Mouse (Mus musculus): ENCODE data around the gene Opn4. TPM values are rescaled to one million over a fixed set of nuclear protein-coding genes. Genes with fewer than 3 reads are reported as not detected.
A peak's percentile ranks its signal among the peaks of the same experiment; 100 is the strongest.

Opn4 gene
- total RNA-seq (2021) = not detected
- long read RNA-seq, experiment 1 = 0 reads
- long read RNA-seq, experiment 2 = 0 reads

GRCm38 (mm10) chr14:34599941-34600340, at the start of gene Opn4:
Opn4 (minus strand) TSS chr14:34600142.
- no peak for DNase-seq (ENCODE audit: low spot score in 2 of 2)

- no peak for DNase-seq (ENCODE audit: low spot score in 2 of 2)
These were observed 48.0 kb upstream of the Opn4 start for GRCm38 (mm10) chr14:34647870-34648475.

- no peak for DNase-seq (ENCODE audit: low spot score in 2 of 2)
These were observed 44.2 kb upstream of the Opn4 start for GRCm38 (mm10) chr14:34644140-34644539.

DNA sequence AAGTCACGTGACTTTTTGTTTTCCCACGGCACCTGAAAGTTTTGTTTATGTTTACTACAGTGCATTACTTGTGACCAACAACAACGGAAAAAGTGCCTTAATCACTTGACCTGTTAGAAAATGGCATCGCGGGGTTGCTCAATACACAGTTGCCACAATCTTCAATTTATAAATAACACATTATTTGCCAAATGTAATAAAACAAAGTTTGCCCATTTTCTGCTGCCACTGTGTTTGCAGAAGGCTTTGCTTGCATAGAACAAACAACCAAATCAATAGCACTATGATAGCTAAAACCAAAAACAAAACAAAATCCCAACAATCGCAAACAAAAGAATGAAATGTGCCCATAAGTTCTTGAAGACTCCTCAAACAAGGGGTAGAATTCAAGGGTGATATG, 35.8 kb upstream of the Opn4 start:
- DNase-seq (ENCODE audit: low spot score in 2 of 2) = no peak

- no peak for DNase-seq (ENCODE audit: low spot score in 2 of 2)
These were observed 35.2 kb upstream of the Opn4 start for GRCm38 (mm10) chr14:34635192-34635591.

- DNase-seq (ENCODE audit: low spot score in 2 of 2) = no peak
These were observed 32.9 kb upstream of the Opn4 start for GRCm38 (mm10) chr14:34632722-34633448.

DNA sequence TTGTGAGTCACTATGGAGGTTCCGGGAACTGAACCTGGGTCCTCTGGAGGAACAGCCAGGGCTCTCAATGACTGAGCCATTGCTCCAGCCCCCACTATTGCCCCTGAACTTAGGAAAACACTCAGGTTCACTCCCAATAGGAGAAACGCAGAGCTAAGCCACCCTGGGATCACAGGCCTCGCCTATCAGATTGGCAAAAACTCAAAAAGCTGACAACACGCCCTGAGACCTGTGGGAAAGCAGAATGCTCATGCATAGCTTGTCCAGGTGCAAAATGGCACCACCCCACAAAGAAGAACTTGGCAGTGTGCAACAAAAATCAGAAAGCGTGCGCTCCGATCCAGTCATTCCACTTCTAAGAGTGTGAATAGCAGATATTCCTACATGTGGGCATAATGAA, 26.9 kb upstream of the Opn4 start:
- DNase-seq (ENCODE audit: low spot score in 2 of 2) = no peak

- DNase-seq (ENCODE audit: low spot score in 2 of 2) = no peak
These were observed 23.7 kb upstream of the Opn4 start for GRCm38 (mm10) chr14:34623531-34624210.

- no peak for DNase-seq (ENCODE audit: low spot score in 2 of 2)
These were observed 23.1 kb upstream of the Opn4 start for GRCm38 (mm10) chr14:34623074-34623473.

- DNase-seq (ENCODE audit: low spot score in 2 of 2) = peak in 1 of 2 experiments; percentile 23
These were observed 20.9 kb upstream of the Opn4 start for GRCm38 (mm10) chr14:34620611-34621376.

GRCm38 (mm10) chr14:34618808-34619207, 18.9 kb upstream of the Opn4 start:
- DNase-seq (ENCODE audit: low spot score in 2 of 2) = no peak

DNA sequence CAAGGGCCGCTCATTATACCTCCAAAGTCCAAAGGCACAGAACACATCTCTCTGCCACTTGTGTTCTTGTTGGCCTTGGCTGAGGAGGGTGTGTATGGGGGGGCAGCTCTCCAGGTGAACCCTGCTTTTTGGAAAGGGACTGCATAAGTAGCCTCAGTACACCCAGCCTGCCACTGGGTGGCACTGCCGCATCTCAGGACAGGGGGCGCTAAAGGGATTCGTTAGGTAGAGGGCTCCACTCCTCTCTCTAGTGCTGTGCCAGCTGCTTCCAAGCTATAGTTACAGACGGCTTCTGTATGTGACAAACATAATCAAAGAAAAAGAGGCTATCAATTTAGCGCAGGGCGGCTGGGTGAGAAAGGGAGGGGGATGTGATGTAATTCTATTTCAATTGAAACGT, 16.9 kb upstream of the Opn4 start:
- peak; percentile 74 to 87 for DNase-seq (ENCODE audit: low spot score in 2 of 2)

- DNase-seq (ENCODE audit: low spot score in 2 of 2) = no peak
These were observed 15.7 kb upstream of the Opn4 start for GRCm38 (mm10) chr14:34615625-34616024.

GRCm38 (mm10) chr14:34615082-34615481, 15.1 kb upstream of the Opn4 start:
- no peak for DNase-seq (ENCODE audit: low spot score in 2 of 2)

DNA sequence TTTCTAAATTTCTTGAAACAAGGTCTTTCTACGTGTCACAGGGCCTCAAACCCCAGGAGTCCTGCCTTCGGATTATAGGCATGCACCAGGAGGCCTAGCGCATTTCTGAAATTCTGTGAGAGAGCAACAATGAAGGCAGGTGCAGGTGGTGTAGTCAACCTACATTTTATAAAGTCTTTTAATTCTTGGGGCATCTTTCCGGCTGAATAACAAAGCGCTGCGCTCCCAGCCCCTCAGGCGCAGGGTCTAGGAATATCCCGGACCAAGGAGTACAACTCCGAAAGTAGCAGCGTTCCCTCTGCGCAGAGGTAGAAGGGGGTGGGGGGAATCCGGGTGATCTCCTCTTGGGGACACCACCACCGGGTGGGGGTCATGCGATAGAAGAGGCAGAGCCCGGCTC, 14.6 kb upstream of the Opn4 start:
- DNase-seq (ENCODE audit: low spot score in 2 of 2) = no peak

DNA sequence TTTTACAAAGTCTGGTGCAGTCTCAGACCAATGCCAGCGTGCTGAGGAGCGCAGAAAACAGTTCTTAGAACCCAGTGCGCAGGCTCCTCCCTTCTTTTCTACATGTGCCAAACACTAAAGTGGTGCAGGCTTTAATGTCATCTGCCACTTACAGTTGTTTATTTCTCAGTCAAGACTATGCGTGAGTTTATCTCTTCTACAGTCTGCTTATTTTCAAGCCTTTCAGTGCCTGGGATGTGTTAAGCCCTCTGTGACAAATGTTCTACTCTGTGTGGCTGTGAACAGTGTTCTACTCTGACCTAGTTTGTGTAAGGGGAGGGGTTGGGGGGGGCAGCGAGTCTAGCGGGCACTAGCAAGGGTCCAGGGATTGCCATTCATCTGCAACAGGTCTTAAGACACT, 13.6 kb upstream of the Opn4 start:
- no peak for DNase-seq (ENCODE audit: low spot score in 2 of 2)

GRCm38 (mm10) chr14:34612222-34612621, 12.3 kb upstream of the Opn4 start:
- DNase-seq (ENCODE audit: low spot score in 2 of 2) = no peak

DNA sequence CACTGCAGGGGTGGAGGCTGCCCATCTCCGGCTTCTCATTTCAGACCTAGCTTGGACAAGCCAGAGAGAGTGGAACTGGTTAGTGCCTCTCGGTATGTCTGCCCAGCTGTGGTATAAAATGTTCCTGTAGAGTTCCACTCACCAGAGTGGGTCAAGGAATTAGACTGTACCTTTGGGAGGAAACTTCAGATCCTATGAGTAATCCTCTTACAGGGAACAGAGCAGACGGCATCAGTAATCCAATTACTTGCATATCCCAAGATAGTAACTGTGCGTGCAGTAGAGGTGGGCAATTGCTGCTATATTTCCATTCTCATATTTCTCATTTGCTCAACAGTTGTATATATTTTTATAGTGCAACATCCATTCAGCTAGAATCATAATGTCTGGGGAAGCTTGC, 11.6 kb upstream of the Opn4 start:
- no peak for DNase-seq (ENCODE audit: low spot score in 2 of 2)

DNA sequence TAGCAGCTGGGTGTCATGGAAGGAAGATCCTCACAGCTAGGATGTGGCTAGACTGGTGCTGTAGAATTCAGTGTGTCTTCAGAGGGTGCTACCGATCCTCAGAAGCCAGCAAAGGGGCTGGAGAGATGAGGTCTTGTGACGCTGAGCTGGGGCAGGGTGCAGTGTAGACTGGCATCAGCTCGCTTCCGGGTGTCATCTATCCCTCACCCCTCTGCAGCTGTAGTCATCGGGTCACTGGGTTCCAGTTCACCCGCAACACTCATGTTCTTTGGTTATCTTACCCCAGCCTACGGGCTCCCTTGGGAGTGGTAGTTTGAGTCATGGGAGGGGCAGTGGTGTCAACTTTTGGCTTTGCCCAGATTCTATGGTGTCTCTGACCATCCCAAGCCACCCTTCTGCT, 2.0 kb upstream of the Opn4 start:
- no peak for DNase-seq (ENCODE audit: low spot score in 2 of 2)

DNA sequence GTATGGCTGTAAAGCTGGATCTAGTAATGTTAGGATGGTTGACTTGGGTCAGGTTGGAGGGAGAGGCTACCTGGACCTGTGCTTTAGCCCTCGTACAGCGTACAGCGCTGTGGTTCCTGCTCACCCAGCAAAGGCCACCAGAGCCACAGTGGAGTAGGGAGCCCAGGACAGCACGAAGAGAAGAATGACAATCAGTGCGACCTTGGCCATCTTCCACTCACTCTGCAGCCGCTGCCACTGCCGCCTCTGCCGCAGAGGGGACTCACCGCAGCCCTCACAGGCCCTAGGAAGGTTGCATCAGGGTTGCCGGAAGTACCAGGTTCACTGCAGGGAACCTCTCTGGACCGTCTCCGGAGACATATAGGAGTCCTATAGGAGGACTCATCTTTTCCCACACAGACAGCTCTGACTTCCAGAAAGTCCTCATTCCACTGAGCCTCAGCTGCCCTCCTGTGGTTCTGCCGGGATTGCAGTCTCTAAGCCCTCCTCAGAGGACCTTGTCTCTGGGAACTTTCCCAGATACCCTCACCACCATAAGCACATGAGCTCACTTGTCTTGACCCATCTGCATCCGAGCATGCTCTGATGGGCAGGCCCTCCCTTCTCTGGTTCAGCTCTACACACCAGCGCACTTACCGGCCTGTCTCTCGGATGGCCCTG, 4.2 kb downstream of the Opn4 start:
- no peak for DNase-seq (ENCODE audit: low spot score in 2 of 2)
